In genomic region chr4:127249701-127250349, GRCm38 (mm10) we compare ENCODE assay signal across 8 mouse cellular contexts. TPM values are rescaled to one million over a fixed set of nuclear protein-coding genes. Genes with fewer than 3 reads are reported as not detected.
DNase-seq lines count a peak whose midpoint lies in the region; ATAC-seq and TF ChIP-seq lines count a peak whose summit lies in the region.

No protein-coding gene starts in this region.

- H3K27ac ChIP-seq in heart, embryonic 11.5 days (ENCODE audit: low read depth, low read length), result no peak overlapping the region
- no peak overlapping the region for H3K27ac ChIP-seq in kidney, embryonic 15.5 days
- no peak overlapping the region for H3K27ac ChIP-seq in limb, embryonic 15.5 days

- no peak for TF ChIP-seq POLR2A in brain, embryonic 14.5 days (IDR thresholded peaks at IDR 0.05; ENCODE audit: borderline replicate concordance, extremely low read depth, insufficient read depth, insufficient read length, poor library complexity, severe bottlenecking)

- H3K9me3 ChIP-seq in heart, embryonic 11.5 days (replicated peaks; ENCODE audit: control insufficient read depth, low read length), result no peaks in the 10 kb centered on the region
- H3K9me3 ChIP-seq in kidney, embryonic 15.5 days (replicated peaks), result no peaks in the 10 kb centered on the region
- H3K9me3 ChIP-seq in limb, embryonic 15.5 days, result no peaks in the 10 kb centered on the region

- ATAC-seq in erythroid progenitor cell, adult 5-6 weeks (replicated peaks; ENCODE audit: low FRiP score, poor library complexity, severe bottlenecking), result peak; percentile 87
- peak; percentile 71 for ATAC-seq in heart, embryonic 11.5 days (replicated peaks; ENCODE audit: insufficient number of reproducible peaks, low FRiP score, low TSS enrichment)
- ATAC-seq in kidney, embryonic 15.5 days (replicated peaks; ENCODE audit: low FRiP score), result peak; percentile 82
- ATAC-seq in limb, embryonic 15.5 days (ENCODE audit: insufficient number of reproducible peaks, low FRiP score, low TSS enrichment, low read depth), result 0 out of 2 replicates have a peak, but pooled peaks have one; percentile 60
- ATAC-seq in monocyte, adult 5-6 weeks (replicated peaks; ENCODE audit: insufficient number of reproducible peaks, low FRiP score, low TSS enrichment, poor library complexity, severe bottlenecking), result peak; percentile 96

- no peaks in the 10 kb centered on the region for H3K36me3 ChIP-seq in heart, embryonic 11.5 days (ENCODE audit: control insufficient read depth, insufficient read depth, low read length)
- peaks cover 28% of the 10 kb centered on the region for H3K36me3 ChIP-seq in kidney, embryonic 15.5 days
- peaks cover 27% of the 10 kb centered on the region for H3K36me3 ChIP-seq in limb, embryonic 15.5 days

- TF ChIP-seq CTCF in brain, embryonic 14.5 days (IDR thresholded peaks at IDR 0.05; ENCODE audit: borderline replicate concordance, extremely low read depth, insufficient read depth, insufficient read length), result peak; percentile 94

- DNase-seq in CD4-positive helper T cell, adult 2 months (ENCODE audit: low read depth, low spot score), result peak; percentile 89
- peak; percentile 95 for DNase-seq in brain, embryonic 14.5 days (ENCODE audit: low read depth)
- peak; percentile 90 to 96 for DNase-seq in spleen, postnatal 4 days (ENCODE audit: low spot score in 2 of 2)

- H3K4me3 ChIP-seq in heart, embryonic 11.5 days (ENCODE audit: low read depth, low read length), result no peak overlapping the region
- H3K4me3 ChIP-seq in kidney, embryonic 15.5 days (replicated peaks), result no peak overlapping the region
- no peak overlapping the region for H3K4me3 ChIP-seq in limb, embryonic 15.5 days

- no peaks in the 10 kb centered on the region for H3K27me3 ChIP-seq in heart, embryonic 11.5 days (ENCODE audit: control insufficient read depth, insufficient read depth, low read length)
- no peaks in the 10 kb centered on the region for H3K27me3 ChIP-seq in kidney, embryonic 15.5 days
- H3K27me3 ChIP-seq in limb, embryonic 15.5 days, result no peaks in the 10 kb centered on the region

- no peak overlapping the region for H3K9ac ChIP-seq in heart, embryonic 11.5 days (ENCODE audit: low read depth, low read length)
- no peak overlapping the region for H3K9ac ChIP-seq in kidney, embryonic 15.5 days
- no peak overlapping the region for H3K9ac ChIP-seq in limb, embryonic 15.5 days

- under 1% methylated on average over 5 of the region's 5 CpGs for WGBS in heart, embryonic 11.5 days (ENCODE audit: insufficient replicate concordance)
- WGBS in kidney, embryonic 15.5 days, result 4% methylated on average over 5 of the region's 5 CpGs
- 3% methylated on average over 5 of the region's 5 CpGs for WGBS in limb, embryonic 15.5 days

- H3K4me1 ChIP-seq in heart, embryonic 11.5 days (ENCODE audit: control insufficient read depth, insufficient read depth, low read length), result peaks cover 4% of the 10 kb centered on the region
- peaks cover 17% of the 10 kb centered on the region for H3K4me1 ChIP-seq in kidney, embryonic 15.5 days
- peaks cover 12% of the 10 kb centered on the region; the same call in 1 of the 2 replicates for H3K4me1 ChIP-seq in limb, embryonic 15.5 days

- no peak overlapping the region for H3K4me2 ChIP-seq in heart, embryonic 11.5 days
- H3K4me2 ChIP-seq in kidney, embryonic 15.5 days, result no peak overlapping the region
- H3K4me2 ChIP-seq in limb, embryonic 15.5 days, result no peak overlapping the region

RNA-seq across cellular contexts. Expression of gene Smim12, which starts 6.2 kb away (rescaled TPM):
- polyA plus RNA-seq in brain, embryonic 14.5 days (2012; rRNA removed), result 31.6 and 37.0 TPM in 2 replicates
- 3.8 and 4.0 TPM in 2 replicates for total RNA-seq in erythroid progenitor cell, adult 5-6 weeks (2015; ENCODE audit: low replicate concordance)
- 7.1 and 11.1 TPM in 2 replicates for total RNA-seq in erythroid progenitor cell, adult 5-6 weeks (2017; ENCODE audit: low replicate concordance)
- polyA plus RNA-seq in heart, embryonic 11.5 days (2014; fragmentation: Nextera tagmentation; extraction: Ambion mirVana), result 62.2 and 67.7 TPM in 2 replicates
- 65.6 and 66.3 TPM in 2 replicates for polyA plus RNA-seq in kidney, embryonic 15.5 days (2015; fragmentation: Nextera tagmentation; extraction: Ambion mirVana)
- polyA plus RNA-seq in limb, embryonic 15.5 days (2015; fragmentation: Nextera tagmentation; extraction: Ambion mirVana), result 53.0 and 53.1 TPM in 2 replicates
- 32.2 to 42.3 TPM (median 32.9 TPM) in 3 replicates for total RNA-seq in monocyte, adult 5-6 weeks (2017)
